16 mouse cellular contexts compared by ENCODE assay signal in genomic region chr9:42858998-42859690, GRCm38 (mm10).
DNase-seq lines count a peak whose midpoint lies in the region; TF ChIP-seq lines count a peak whose summit lies in the region.
"Had no signal": no experiment of that assay in that cellular context is flagged by ENCODE, and none has a peak within 500 bp of the region (broad histone marks: within the 10 kb centered on the region; RNA-seq: fewer than 3 reads in every experiment).

No protein-coding gene starts in this region.

- intact Hi-C loops in heart, postnatal 10 days (cut with DNase I), result no loop called here

- no peak overlapping the region for H3K4me3 ChIP-seq in ES-Bruce4 (ENCODE audit: low read depth, low read length)
- no peak overlapping the region for H3K4me3 ChIP-seq in kidney, adult 2 months (ENCODE audit: insufficient read depth, low read depth, low read length)
- H3K4me3 ChIP-seq: hindbrain, embryonic 12.5 days; midbrain, embryonic 10.5 days had no signal

- no peaks in the 10 kb centered on the region for H3K9me3 ChIP-seq in ES-Bruce4 (replicated peaks; ENCODE audit: control insufficient read depth, insufficient read depth, low read length, poor library complexity, severe bottlenecking)
- H3K9me3 ChIP-seq: hindbrain, embryonic 12.5 days; midbrain, embryonic 10.5 days had no signal

- H3K27me3 ChIP-seq in ES-Bruce4 (ENCODE audit: control insufficient read depth, insufficient read depth, low read length, poor library complexity, severe bottlenecking), result no peaks in the 10 kb centered on the region
- H3K27me3 ChIP-seq in kidney, adult 2 months (replicated peaks; ENCODE audit: control insufficient read depth, insufficient read depth, low read length), result no peaks in the 10 kb centered on the region
- H3K27me3 ChIP-seq: Patski had no signal

- H3K4me1 ChIP-seq in ES-Bruce4 (ENCODE audit: control insufficient read depth, insufficient read depth, low read length), result peaks cover 22% of the 10 kb centered on the region
- H3K4me1 ChIP-seq in kidney, adult 2 months (ENCODE audit: control insufficient read depth, insufficient read depth, low read length), result no peaks in the 10 kb centered on the region

- H3K36me3 ChIP-seq in ES-Bruce4 (ENCODE audit: control insufficient read depth, insufficient read depth, low read length, poor library complexity, severe bottlenecking), result no peaks in the 10 kb centered on the region
- no peaks in the 10 kb centered on the region for H3K36me3 ChIP-seq in kidney, adult 2 months (ENCODE audit: control insufficient read depth, insufficient read depth, low read length)
- H3K36me3 ChIP-seq: hindbrain, embryonic 12.5 days; midbrain, embryonic 10.5 days had no signal

- TF ChIP-seq CTCF in ES-Bruce4 (IDR thresholded peaks at IDR 0.05; ENCODE audit: low read depth, low read length), result no peak
- TF ChIP-seq CTCF in kidney, adult 2 months (conservative IDR thresholded peaks at IDR 0.05; ENCODE audit: insufficient read depth, insufficient read length, low read depth, low read length), result no peak

- DNase-seq in adrenal gland, adult 2 months, result peak; percentile 58
- DNase-seq in adrenal gland, postnatal 25 days, result no peak
- peak; percentile 9 to 10 for DNase-seq in heart, postnatal 10 days
- DNase-seq in heart, postnatal 4 days, result no peak
- DNase-seq in lung, postnatal 10 days, result peak; percentile 53
- no peak for DNase-seq in right cerebral cortex, adult 18-20 months
- no peak for DNase-seq in kidney, adult 2 months
- DNase-seq: cerebellum, adult 9-10 months; gastrocnemius, postnatal 10 days; layer of hippocampus, postnatal 36 days; liver; liver, postnatal 0 days had no signal

- H3K27ac ChIP-seq in ES-Bruce4 (ENCODE audit: insufficient read depth, low read length), result peak overlapping the region; percentile 16; the same call in 1 of the 2 replicates
- no peak overlapping the region for H3K27ac ChIP-seq in kidney, adult 2 months (ENCODE audit: insufficient read depth, low read depth, low read length)
- H3K27ac ChIP-seq: hindbrain, embryonic 12.5 days; midbrain, embryonic 10.5 days had no signal

- no peak for TF ChIP-seq POLR2A in ES-Bruce4 (IDR thresholded peaks at IDR 0.05; ENCODE audit: insufficient read depth, low read length)
- TF ChIP-seq POLR2A in kidney, adult 2 months (IDR thresholded peaks at IDR 0.05; ENCODE audit: low read depth, low read length), result no peak

- no peak for TF ChIP-seq EP300 in ES-Bruce4 (IDR thresholded peaks at IDR 0.05; ENCODE audit: insufficient read depth, low read depth, low read length)

- WGBS in kidney, adult 2 months, result 81% methylated on average over 4 of the region's 4 CpGs

- no peak overlapping the region for H3K9ac ChIP-seq in ES-Bruce4 (ENCODE audit: low read depth, poor library complexity, severe bottlenecking)
- H3K9ac ChIP-seq: hindbrain, embryonic 12.5 days; liver, postnatal 0 days had no signal

Comparison
In these comparisons a context has a peak if more than half of its experiments do, and no peak if none do; other contexts are left out.
1. DNase-seq: peak in adrenal gland, adult 2 months (single experiment), heart, postnatal 10 days (2 of 2) and lung, postnatal 10 days (single experiment); none in adrenal gland, postnatal 25 days (single experiment), heart, postnatal 4 days (single experiment), right cerebral cortex, adult 18-20 months (single experiment) and kidney, adult 2 months (single experiment).